Mouse (Mus musculus) forebrain, postnatal 0 days (tissue): ENCODE measurements around the gene Kctd10. TPM values are rescaled to one million over a fixed set of nuclear protein-coding genes. Genes with fewer than 3 reads are reported as not detected.
A peak's percentile ranks its signal among the peaks of the same experiment; 100 is the strongest.

Experiments used
- ATAC-seq: fragments of 200-750 bp; cut with Nextera tagmentation; 2 replicates; pipeline ENCODE4 v1.8.0; 2017; ENCODE audit warnings: mild to moderate bottlenecking, moderate library complexity
- DNase-seq: peaks from one replicate; pipeline ENCODE4 v3.0.0-alpha.2; 2015
- H3K27ac ChIP-seq: fragments of 300-500 bp; sonication (generic); 2 replicates; pipeline ENCODE4 v1.5.1; 2014; ENCODE audit warnings: low read depth, mild to moderate bottlenecking, antibody characterized with exemption, low read length, moderate library complexity, mixed read lengths
- H3K27me3 ChIP-seq: fragments of 300-500 bp; sonication (generic); 2 replicates; pipeline ENCODE4 v1.6.1; 2014; ENCODE audit warnings: mild to moderate bottlenecking, low read length, mixed read lengths; ENCODE audit not compliant: insufficient read depth
- H3K36me3 ChIP-seq: fragments of 300-500 bp; sonication (generic); 2 replicates; pipeline ENCODE4 v1.6.1; 2014; ENCODE audit warnings: mild to moderate bottlenecking, moderate library complexity; ENCODE audit not compliant: insufficient read depth
- H3K4me1 ChIP-seq: fragments of 300-500 bp; sonication (generic); 2 replicates; pipeline ENCODE4 v1.6.1; 2014; ENCODE audit warnings: antibody characterized with exemption; ENCODE audit not compliant: insufficient read depth
- H3K4me2 ChIP-seq: fragments of 300-500 bp; sonication (generic); 2 replicates; pipeline ENCODE4 v1.6.1; 2014; ENCODE audit warnings: low read depth, mild to moderate bottlenecking, moderate library complexity
- H3K4me3 ChIP-seq: fragments of 300-500 bp; sonication (generic); 2 replicates; pipeline ENCODE4 v1.5.1; 2014; ENCODE audit warnings: low read depth, low read length, mixed read lengths
- H3K9ac ChIP-seq: fragments of 300-500 bp; sonication (generic); 2 replicates; pipeline ENCODE4 v1.6.1; 2014; ENCODE audit warnings: mild to moderate bottlenecking
- H3K9me3 ChIP-seq: fragments of 300-500 bp; sonication (generic); 2 replicates; pipeline ENCODE4 v1.6.1; 2016; ENCODE audit warnings: low read length
- CTCF ChIP-seq: sonication (generic); IDR thresholded peaks from 2 replicates; pipeline ENCODE4 v1.5.1; 2016; ENCODE audit warnings: antibody characterized with exemption, control low read depth, low read depth
- WGBS: fragments of 180-500 bp; shearing (Covaris S2); extraction: QIAGEN DNeasy Blood & Tissue Kit; methylation state at CpG from one replicate; pipeline ENCODE4 v1.1.7; 2014; 5-methylcytosine and 5-hydroxymethylcytosine counted together
- microRNA-seq, 2 experiments: library from miRNA; unstranded; fragments of <30 nt; microRNA quantifications; one replicate each; pipeline ENCODE4; 2016
- polyA plus RNA-seq: library from polyadenylated mRNA; unstranded; fragments of >200 nt; fragmentation: Nextera tagmentation; extraction: Ambion mirVana; gene quantifications from 2 replicates; pipeline ENCODE4 v1.2.1, GENCODE M21; 2015
- total RNA-seq: library from RNA; depleted of rRNA; stranded (reverse); fragments of >200 nt; gene quantifications from 2 replicates; pipeline ENCODE4 v1.2.3, GENCODE M21; 2014; rRNA removed

Kctd10 gene
- total and polyA plus RNA-seq, 2 experiments from 2014 or later = 63.0 to 69.7 TPM

DNA sequence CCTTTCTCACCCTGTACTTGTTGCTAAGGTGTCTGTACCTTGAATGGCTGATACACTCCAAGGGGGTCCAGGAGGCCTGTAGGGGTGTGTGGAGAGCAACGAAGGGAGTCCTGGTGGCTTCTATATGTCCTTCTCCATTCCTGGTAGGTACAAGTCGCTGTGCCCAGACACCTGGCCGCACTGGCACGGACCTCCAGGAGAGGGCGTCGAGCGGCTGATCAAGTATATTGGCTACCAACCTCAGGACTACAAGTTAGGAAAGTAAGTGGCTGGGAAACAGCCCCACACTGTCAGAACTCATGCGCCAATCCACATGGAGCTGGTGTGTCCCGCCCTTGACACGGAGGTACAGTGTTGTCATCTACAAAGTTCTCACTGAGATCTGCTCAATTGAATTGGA lies 28.8 kb downstream of the Kctd10 start:
- WGBS = 63% methylated on average over 10 of the region's 10 CpGs
- Histone ChIP-seq H3K9me3 (no peaks in the 10 kb centered on the region), H3K9ac (no peak overlapping the region), H3K27me3 (no peaks in the 10 kb centered on the region), H3K4me3 (no peak overlapping the region), H3K27ac (no peak overlapping the region), H3K4me1 (no peaks in the 10 kb centered on the region), H3K36me3 (no peaks in the 10 kb centered on the region), H3K4me2 (no peak overlapping the region)
- ATAC-seq (no peak), DNase-seq (no peak)
- TF ChIP-seq CTCF = no peak

DNA sequence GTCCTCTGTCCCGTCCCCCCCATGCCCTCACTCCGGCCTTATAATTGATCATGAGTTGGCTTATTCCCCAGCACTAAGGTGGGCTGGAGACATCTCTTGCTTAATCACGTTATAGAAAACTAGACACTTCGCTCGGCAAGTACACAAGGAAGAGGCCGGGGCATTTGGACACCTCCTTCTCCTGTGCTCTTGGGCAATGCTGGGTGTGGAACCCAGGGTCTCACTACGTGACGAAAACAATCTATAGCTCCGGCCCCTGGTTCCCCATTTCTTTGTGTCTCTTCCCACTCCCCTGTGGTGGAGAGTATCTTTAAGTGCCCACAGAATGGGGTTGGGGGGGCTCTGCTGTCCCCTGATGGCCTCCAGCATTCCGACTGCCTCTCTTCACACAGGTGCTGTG lies 33.3 kb downstream of the Kctd10 start:
- no peaks in the 10 kb centered on the region for H3K27me3 ChIP-seq
- no peaks in the 10 kb centered on the region for H3K36me3 ChIP-seq
- no peak for TF ChIP-seq CTCF
- H3K4me1 ChIP-seq = no peaks in the 10 kb centered on the region
- H3K4me2 ChIP-seq = no peak overlapping the region
- H3K9me3 ChIP-seq = no peaks in the 10 kb centered on the region
- 77% methylated on average over 10 of the region's 10 CpGs for WGBS
- H3K4me3 ChIP-seq = no peak overlapping the region
- no peak overlapping the region for H3K9ac ChIP-seq
- no peak overlapping the region for H3K27ac ChIP-seq
- DNase-seq = no peak
- no peak for ATAC-seq

DNA sequence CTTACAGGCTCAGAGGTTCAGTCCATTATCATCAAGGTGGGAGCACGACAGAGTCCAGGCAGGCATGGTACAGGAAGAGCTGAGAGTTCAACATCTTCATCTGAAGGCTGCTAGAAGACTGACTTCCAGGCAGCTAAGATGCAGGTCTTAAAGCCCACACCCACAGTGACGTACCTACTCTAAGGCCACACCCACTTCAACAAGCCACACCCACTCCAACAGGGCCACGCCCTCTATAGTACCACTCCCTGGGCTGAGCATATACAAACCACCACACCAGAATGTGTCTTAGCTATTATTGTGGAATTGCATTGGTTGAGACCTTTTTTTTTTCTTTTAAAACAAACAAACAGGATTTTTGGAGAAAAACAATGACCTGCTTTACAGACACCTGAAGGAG lies 34.8 kb downstream of the Kctd10 start:
- Histone ChIP-seq H3K9me3 (no peaks in the 10 kb centered on the region), H3K36me3 (no peaks in the 10 kb centered on the region), H3K9ac (no peak overlapping the region), H3K4me3 (no peak overlapping the region), H3K4me1 (no peaks in the 10 kb centered on the region), H3K27me3 (no peaks in the 10 kb centered on the region), H3K27ac (no peak overlapping the region), H3K4me2 (no peak overlapping the region)
- ATAC-seq (no peak), DNase-seq (no peak)
- WGBS = 59% methylated on average over 3 of the region's 3 CpGs
- no peak for TF ChIP-seq CTCF

DNA sequence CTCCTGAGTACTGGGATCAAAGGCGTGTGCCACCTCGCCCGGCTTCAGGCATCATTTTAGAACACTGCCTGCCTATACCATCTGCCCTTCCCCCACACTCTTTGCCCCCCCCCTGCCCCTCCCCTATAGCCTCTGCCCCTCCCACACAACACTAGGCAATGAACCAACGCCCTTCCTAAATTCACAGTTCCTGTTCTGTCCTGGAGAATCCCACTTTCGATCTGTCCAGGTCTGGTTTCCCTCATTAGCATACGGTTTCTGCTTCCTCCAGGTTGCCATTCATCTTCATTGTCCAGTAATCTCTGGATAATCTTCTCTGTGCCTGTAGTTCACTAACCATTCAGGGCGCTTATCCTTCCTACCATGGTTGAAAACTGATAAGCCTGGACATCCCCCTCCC lies 36.7 kb downstream of the Kctd10 start:
- TF ChIP-seq CTCF = no peak
- Histone ChIP-seq H3K4me3 (no peak overlapping the region), H3K27ac (no peak overlapping the region), H3K9me3 (no peaks in the 10 kb centered on the region), H3K27me3 (no peaks in the 10 kb centered on the region), H3K4me2 (no peak overlapping the region), H3K36me3 (no peaks in the 10 kb centered on the region), H3K4me1 (no peaks in the 10 kb centered on the region), H3K9ac (no peak overlapping the region)
- 85% methylated on average over 7 of the region's 7 CpGs for WGBS
- ATAC-seq = no peak
- DNase-seq = no peak

DNA sequence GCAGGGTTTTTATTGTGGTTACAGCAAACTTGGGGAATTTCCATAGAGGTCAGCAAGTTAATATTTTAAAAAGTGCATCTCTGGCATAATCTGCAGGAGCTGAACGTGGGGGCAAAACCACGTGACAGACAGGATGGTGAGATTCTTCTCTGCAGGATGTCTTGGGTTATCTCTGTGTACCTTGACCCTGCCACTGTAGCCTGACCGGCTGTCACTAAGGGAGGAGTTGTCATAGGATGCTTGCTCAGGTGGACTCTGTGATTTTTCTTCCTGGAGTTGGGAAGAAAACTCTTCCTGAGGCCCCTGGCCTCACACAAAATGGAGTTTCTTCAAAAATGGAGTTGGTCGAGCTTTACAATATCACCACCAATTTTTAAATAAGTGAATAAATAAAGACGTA lies 37.3 kb downstream of the Kctd10 start:
- no peaks in the 10 kb centered on the region for H3K27me3 ChIP-seq
- no peak for ATAC-seq
- DNase-seq = no peak
- TF ChIP-seq CTCF = no peak
- no peak overlapping the region for H3K9ac ChIP-seq
- no peaks in the 10 kb centered on the region for H3K4me1 ChIP-seq
- H3K36me3 ChIP-seq = no peaks in the 10 kb centered on the region
- H3K27ac ChIP-seq = no peak overlapping the region
- no peaks in the 10 kb centered on the region for H3K9me3 ChIP-seq
- H3K4me2 ChIP-seq = no peak overlapping the region
- WGBS = 89% methylated on average over 5 of the region's 5 CpGs
- H3K4me3 ChIP-seq = no peak overlapping the region

DNA sequence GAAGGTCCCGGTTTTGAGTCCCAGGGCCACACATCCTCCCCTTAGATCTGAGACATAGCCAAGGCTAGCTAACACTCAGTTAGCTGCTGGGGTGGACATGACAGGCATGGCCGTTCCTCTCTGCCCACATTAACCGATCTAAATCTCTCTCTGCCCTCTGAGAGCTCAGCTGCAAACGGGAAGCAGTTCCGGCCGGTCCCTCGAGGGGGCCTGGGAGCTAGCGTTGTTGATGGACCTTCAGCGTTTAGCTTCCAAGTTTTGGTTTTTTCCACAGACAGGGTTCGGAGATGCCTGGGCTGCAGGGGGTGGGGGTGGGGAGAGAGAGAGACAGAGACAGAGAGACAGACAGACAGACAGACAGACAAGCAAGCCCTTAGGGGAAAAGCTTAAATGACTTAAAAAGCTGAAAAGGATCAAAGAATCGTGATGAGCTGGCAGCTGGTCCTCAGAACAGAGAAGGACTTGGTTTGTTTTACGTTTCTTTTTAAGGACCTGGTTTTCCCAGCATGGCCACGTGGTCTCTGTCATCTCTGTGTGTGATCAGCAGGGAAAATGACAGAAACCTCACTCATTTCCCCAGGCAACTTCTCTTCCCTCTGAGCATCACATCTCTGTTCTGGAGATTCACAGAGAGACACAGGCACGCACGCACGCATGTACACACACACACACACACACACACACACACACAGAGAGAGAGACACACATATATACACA lies 56.4 kb downstream of the Kctd10 start:
- H3K9me3 ChIP-seq = no peaks in the 10 kb centered on the region
- WGBS = 20% methylated on average over 16 of the region's 16 CpGs
- no peak overlapping the region for H3K4me3 ChIP-seq
- H3K9ac ChIP-seq = no peak overlapping the region
- no peak overlapping the region; the same call in 1 of the 2 replicates for H3K4me2 ChIP-seq
- peak; percentile 70 for TF ChIP-seq CTCF
- peaks cover 3% of the 10 kb centered on the region; the same call in 1 of the 2 replicates for H3K27me3 ChIP-seq
- no peaks in the 10 kb centered on the region for H3K4me1 ChIP-seq
- H3K27ac ChIP-seq = no peak overlapping the region
- no peaks in the 10 kb centered on the region for H3K36me3 ChIP-seq
- DNase-seq (peak; percentile 51), ATAC-seq (no peak)

DNA sequence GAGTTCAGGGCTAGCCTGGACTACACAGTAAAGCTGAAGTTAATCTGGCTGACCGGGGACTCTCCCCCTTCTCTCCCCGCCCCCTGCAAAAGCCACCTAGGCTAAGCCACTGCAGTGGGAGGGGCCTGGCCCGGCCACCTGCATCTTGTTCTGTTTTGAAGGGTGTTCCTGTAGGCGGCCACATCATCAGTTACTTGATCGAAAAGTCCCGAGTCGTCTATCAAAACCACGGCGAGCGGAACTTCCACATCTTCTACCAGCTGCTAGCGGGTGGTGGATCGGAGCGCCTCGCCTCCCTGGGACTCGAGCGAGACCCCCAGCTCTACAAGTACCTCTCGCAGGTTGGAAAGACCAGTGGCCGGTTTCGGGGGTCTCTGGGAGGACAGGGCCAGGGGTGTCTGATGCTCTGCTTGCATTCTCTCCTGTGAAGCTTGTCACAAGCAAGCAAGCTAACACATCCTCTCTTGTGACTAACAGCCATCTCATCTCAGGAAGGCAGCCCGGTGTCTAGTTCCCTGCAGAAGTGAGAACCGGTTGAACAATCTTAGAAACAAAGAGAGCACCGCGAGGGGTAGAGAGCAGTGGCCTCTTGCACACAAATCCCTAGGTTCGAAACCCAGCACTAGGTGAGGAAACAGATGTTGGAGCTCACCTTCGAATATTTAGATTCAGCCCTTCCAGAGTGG lies 57.1 kb downstream of the Kctd10 start:
- ATAC-seq = no peak
- no peak for DNase-seq
- H3K36me3 ChIP-seq = no peaks in the 10 kb centered on the region
- H3K27me3 ChIP-seq = peaks cover 3% of the 10 kb centered on the region; the same call in 1 of the 2 replicates
- no peak overlapping the region for H3K9ac ChIP-seq
- H3K4me2 ChIP-seq = no peak overlapping the region
- no peaks in the 10 kb centered on the region for H3K9me3 ChIP-seq
- H3K27ac ChIP-seq = no peak overlapping the region
- H3K4me3 ChIP-seq = no peak overlapping the region
- H3K4me1 ChIP-seq = no peaks in the 10 kb centered on the region
- 63% methylated on average over 25 of the region's 25 CpGs for WGBS
- no peak for TF ChIP-seq CTCF

Small RNAs within 50 kb of the gene (microRNA-seq; reads per million reads assigned to microRNA genes)
- gene Mir7027 = 0.24 to 0.39 reads per million in 2 experiments

Other genes starting within 250 kb of the Kctd10 start
- 2.0 and 4.0 TPM in 2 replicates for gene Acacb, start 234.0 kb downstream of the Kctd10 start, total RNA-seq
- gene Acacb, start 234.0 kb downstream of the Kctd10 start, polyA plus RNA-seq = 2.7 and 4.3 TPM in 2 replicates
- gene Foxn4, start 106.7 kb downstream of the Kctd10 start, total RNA-seq = 0.62 and 0.67 TPM in 2 replicates
- gene Foxn4, start 106.7 kb downstream of the Kctd10 start, polyA plus RNA-seq = 0.52 and 0.76 TPM in 2 replicates
- gene Myo1h, start 91.3 kb downstream of the Kctd10 start, total RNA-seq = 0.67 and 0.77 TPM in 2 replicates
- 0.44 and 0.63 TPM in 2 replicates for gene Myo1h, start 91.3 kb downstream of the Kctd10 start, polyA plus RNA-seq
- gene Ube3b, start 99 bp upstream of the Kctd10 start, total RNA-seq = 45.1 and 46.8 TPM in 2 replicates
- gene Ube3b, start 99 bp upstream of the Kctd10 start, polyA plus RNA-seq = 31.0 and 35.2 TPM in 2 replicates
- 26.2 and 26.8 TPM in 2 replicates for gene Mmab, start 63.6 kb upstream of the Kctd10 start, total RNA-seq
- 22.7 and 28.6 TPM in 2 replicates for gene Mmab, start 63.6 kb upstream of the Kctd10 start, polyA plus RNA-seq
- 99.3 and 112 TPM in 2 replicates for gene Mvk, start 63.8 kb upstream of the Kctd10 start, total RNA-seq
- 59.0 and 65.7 TPM in 2 replicates for gene Mvk, start 63.8 kb upstream of the Kctd10 start, polyA plus RNA-seq
- 6.2 and 8.2 TPM in 2 replicates for gene Fam222a, start 187.5 kb upstream of the Kctd10 start, total RNA-seq
- 2.9 and 3.4 TPM in 2 replicates for gene Fam222a, start 187.5 kb upstream of the Kctd10 start, polyA plus RNA-seq